Mouse (Mus musculus) thymus, postnatal 10 days (tissue): Measurements from ENCODE around the gene Elmod3.

Experiments used
- DNase-seq, 2 experiments: peaks; one replicate each; pipeline ENCODE4 v3.0.0; 2021; ENCODE audit warnings: low spot score in 2 of 2

Gene Elmod3

DNA sequence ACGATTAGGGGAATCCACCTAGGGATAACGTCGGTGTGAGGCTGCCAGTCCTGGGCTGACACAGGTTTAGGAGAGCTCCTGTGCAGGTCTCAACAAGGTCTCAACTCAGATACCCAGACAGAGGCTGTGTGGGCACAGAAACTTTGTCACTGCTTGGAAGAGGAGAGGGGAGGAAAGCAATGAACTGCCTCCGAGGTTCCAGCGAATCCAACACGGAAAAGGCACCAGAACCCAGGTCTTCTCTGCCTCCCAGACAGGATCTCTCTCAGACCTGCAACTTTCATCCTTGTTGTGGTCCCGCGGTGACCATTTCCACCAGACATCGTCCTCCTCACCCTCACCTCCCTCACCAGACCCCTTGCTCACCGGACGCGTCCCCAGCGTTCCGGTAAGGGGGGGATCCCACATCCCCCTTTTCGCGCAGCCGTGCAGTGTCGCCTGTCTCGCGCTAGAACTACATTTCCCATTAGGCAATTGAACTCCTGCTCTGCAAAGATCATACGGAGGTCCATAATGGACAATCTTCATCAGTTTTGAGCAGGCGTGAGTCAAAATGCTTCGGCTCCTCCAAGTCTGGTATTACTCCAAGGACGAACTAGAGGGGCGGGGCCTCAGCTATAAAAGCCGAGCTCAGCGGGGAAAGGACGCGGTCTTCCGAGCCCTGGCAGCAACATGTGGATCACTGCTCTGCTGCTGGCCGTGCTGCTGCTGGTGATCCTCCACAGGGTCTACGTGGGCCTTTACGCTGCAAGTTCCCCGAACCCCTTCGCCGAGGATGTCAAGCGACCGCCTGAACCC, at the start of gene Elmod3, which contains the start of gene Retsat:
TSS of gene Elmod3 (minus strand) at position 458 of the 798 bp plus-strand sequence.
TSS of gene Retsat (plus strand) at position 520 of the 798 bp plus-strand sequence.
- DNase-seq = peak; percentile 80 to 82

DNA sequence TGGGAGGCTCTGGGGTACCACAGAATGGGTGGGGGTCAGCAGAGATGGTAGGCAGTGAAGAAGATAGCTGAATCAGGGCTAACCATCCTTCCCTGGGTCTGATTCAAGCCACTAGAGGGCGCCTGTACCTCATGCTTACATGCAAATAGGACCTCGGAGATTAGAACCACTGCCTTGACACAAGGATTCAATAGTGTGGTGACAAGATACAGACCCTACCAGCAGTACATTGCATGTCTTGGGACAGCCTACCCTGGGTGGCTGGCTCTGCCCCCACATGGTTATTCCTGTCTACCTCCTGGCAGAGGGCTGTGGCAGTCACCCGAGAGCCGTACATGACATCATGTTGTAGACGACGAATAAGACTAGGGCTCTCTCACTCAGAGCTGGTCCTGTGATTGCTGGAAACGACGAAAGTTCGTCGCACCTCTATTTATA, 49.2 kb upstream of the Elmod3 start:
- peak; percentile 31 to 69 for DNase-seq

DNA sequence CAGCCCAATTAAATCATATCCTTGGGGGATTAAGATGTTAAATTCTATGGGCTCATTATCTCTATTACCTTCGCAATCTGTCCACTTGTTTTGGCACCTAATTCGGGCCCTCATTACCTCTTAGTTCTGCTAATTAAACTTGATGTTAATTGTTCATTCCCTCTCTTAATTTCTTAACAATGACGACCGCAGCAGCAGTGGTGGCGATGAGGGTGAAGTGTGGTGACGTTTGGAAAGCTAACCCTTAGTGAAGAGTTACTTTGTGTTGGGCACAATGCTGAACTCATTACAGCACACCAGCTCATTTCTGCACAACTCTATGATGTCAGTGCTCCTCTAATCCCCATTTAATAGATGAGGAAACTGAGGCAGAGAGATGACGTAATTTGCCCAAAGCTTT, 47.2 kb upstream of the Elmod3 start:
- DNase-seq = no peak

- no peak for DNase-seq
Measured at GRCm38 (mm10) chr6:72644576-72644975, 46.4 kb upstream of the Elmod3 start.

DNA sequence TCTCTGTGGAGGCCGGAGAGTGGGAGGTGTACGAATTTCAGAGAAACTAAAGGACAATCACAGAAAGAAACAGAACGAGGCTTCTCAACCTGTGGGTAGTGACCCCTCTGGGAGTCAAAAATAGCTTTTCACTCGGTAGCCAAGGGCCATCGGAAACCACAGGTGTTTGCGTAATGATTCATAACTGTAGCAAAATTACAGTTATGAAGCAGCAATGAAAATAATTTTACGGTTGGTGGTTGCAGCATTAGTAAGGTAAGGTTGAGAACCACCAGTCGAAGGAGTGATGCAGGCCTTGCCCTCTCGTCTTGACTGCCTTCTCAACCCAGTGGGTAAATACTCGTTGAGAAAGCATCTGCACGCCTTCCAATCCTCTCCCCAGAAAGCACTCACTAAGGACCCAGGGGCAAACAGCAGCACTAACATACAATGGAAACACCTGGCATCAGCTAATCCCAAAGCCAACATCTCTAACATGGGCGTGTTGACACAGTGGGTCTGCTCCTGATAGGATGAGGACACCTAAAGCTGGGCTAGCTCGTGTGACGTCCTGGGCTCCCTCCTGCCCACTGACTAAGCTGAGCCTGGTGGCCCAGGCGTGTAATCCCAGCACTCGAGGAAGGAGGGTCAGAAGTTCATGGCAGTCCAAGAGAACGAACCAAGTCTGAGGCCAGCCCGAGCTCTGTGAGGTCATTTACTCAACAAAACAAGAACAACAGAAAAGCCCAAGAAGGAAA, 43.2 kb upstream of the Elmod3 start:
- no peak for DNase-seq

DNA sequence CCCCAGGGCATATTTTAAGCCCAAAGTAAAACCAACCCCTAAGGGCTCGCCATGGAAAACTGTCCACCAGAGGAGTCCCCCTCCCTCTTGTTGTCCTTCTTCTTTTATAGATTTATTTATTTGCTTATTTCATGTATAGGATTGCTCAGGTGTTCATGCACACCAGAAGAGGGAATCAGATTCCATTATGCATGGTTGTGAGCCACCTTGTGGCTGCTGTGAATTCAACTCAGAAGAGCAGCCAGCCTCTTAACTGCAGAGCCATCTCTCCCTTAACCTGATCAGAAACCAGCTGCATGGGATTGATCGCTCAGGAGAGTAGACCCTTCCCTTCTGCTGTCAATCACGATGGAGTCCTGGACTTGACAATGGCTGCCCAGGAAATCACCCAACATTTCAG, 38.7 kb upstream of the Elmod3 start:
- no peak for DNase-seq

DNA sequence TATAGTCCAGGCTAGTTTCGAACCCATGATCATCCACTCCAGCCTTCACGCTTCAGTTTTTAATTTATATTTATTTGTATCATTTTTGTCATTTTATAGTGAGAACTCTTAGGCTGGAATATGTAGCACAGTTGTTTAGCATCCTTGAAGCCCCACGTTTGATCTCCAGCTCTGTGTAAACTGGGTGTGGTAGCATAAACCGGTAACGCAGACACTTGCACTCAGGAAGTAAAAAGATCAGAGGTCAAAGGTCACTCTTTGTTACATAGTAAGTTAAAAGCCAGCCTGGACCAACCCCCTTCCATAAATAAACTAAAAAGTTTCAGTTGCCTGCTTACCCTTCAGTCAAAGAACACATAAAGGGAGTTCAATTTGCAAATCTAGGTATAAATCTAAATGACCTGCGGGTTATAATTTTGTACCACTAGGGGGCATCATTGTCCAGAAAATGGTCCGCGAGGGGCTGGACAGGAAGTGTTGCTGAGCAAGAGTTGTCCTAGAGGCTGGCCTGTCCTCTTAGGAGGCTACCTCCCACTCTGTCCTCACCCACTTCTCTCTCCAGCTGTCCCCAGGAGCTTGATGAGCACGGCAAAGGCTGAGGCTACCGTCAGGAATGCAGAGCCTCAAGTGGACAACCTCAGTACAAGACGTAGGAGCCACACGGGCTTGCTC, 37.7 kb upstream of the Elmod3 start:
- DNase-seq = peak in 1 of 2 experiments; percentile 47

DNA sequence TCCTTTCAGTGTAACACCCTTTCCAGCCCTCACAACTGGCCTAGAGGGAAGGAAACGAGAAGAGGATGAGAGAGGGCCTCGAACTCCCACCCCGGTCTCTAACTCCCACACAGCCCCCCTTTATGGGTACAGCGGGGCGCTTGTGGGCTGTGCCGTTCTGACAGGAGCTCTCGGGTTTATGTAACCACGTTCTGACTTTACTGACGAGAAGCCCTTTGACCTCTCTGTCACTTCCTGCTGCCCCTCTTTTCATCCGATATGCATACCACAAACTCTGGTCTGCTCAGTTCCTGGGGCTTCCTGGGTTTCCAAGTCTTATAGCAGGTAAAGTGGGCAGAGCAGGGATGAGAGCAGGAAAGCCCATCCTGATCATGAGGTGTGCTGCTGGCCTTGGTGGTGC, 36.1 kb upstream of the Elmod3 start:
- DNase-seq = peak; percentile 29 to 32

GRCm38 (mm10) chr6:72631700-72632099, 33.5 kb upstream of the Elmod3 start:
- DNase-seq = no peak

GRCm38 (mm10) chr6:72630961-72631360, 32.7 kb upstream of the Elmod3 start:
- DNase-seq = no peak

DNA sequence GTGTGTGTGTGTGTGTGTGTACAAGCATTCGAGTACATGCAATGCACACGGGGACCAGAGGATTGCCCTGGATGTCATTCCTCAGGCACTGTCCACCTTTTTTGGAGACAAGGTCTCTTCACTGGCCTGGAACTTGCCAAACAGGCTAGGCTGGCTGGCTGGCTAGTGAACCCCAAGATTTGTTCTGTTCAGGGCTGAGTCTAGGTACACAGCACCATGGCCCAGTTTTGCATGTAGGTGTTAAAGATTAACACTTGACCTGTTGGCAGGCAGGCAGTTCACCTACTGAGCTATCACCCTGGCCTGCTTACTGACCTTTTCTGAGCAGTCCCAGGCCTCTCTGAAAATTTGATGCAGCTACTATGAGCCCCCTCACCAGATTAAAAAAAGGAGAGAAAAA, 32.2 kb upstream of the Elmod3 start:
- DNase-seq = no peak

- no peak for DNase-seq
Measured at GRCm38 (mm10) chr6:72627276-72627675, 29.1 kb upstream of the Elmod3 start.

DNA sequence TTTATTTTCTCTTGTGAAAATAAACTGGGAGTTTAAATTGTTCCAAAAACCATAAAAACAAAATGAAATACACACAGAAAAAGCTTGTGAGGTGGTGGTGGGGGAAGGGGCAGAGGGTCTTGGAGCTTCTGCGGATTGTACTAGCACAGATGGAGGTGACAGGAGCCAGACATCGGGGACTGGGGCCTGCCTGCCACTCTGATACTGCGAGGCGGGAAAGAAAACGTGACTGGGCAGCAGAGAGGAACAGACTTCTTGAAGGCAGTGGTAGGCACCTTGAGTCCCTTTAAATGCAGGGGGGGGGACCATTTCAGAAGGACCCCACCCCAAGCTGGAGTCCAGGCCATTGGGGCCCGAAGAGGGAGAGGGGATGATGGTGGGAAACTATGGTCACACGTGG, 28.2 kb upstream of the Elmod3 start:
- no peak for DNase-seq

DNA sequence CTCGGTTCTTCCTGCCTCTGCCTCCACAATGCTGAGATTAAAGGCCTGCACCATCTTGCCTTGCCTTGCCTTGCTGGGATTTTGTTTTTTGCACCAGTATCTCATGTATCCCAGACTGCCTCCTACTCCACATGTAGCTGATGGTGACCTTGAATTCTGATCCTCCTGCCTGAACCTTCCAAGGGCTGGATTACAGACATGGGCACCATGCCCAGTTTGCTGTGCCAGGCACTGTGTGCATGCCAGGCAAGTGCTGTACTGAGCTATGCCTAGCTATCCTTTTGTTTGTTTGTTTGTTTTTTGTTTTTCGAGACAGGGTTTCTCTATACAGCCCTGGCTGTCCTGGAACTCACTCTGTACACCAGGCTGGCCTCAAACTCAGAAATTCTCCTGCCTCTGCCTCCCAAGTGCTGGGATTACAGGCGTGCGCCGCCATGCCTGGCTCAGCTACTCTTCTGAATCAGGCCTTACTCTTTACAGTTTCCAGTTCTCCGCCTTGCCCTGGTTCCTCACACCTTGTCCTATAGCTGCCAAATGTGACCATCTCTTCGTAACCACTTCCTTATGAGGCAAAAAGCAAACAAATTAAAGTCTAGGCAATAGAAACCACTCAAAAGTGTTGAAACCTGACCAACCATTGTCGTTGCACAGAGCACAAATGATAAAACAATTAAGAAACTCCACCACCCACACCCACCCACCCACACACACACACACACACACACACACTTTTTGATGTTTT, 25.6 kb upstream of the Elmod3 start:
- no peak for DNase-seq

DNA sequence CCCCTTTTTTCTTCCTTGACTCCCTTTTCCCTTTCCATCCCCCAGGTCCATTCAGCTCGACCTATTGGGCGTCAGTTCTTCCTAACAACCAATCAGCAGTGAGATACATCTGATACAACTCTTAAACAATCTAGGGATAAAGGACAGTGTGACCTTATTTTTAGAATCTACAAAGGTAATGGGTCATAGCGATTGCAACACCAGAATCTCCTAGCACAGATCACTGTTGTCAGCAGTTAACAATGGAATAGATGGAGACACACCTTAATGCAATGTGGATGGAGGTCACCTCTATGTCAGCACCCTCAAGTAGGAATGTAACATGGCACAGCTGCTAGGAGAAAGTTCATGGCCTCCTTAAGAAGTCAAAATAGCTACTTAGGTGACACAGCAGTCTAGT, 24.7 kb upstream of the Elmod3 start:
- DNase-seq = no peak

DNA sequence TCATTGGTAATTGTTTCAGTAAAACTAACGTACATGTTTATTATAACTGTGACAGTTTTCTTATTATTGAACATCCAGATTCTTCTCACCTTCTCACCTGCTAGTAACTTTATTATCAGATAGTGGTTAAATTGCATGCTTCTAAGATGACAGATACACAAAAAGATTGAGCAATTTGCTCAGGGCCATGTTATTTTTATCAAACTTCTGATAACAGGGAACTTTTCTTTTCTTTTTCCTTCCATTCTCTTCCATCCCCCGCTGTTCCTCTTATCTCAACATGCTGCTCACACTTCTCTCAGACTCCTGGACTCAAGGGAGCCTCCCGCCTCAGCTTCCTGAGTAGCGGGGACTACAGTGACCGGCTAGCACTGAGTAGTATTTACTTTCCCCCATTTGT, 22.7 kb upstream of the Elmod3 start:
- DNase-seq = no peak

GRCm38 (mm10) chr6:72619734-72620532, 21.7 kb upstream of the Elmod3 start:
- no peak for DNase-seq

DNA sequence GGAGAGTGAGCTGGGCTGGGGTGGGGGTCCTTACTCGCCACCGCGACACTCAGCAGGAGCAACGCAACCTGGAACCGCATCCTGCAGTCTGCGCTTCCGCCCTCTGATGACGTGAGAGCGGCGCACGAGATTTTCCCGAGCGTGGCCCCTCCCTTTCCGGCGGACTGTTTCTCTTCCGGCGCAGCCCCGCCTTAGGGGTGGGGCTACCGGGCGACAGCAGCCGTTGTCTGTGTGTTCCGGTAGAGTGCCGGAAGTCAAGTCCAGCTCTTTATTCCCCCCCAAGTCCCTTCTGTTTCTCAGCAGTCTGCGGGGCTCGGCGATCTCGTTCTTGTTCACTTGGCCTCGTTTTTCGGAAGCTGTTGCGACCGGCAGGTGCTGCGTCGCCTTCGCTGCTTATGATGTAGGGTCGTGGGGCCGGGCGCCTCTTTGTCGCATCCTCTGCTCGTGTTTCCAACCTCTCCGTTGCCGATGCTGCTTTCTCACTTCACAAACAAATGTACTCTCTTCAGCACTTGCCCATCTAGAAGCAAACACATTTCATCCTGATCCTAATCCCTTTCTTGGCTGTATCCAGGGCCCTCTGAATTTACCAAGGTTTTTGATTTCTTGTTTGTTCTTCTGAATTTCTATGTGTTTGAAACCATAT, 18.6 kb upstream of the Elmod3 start, which contains the start of gene Tgoln1:
TSS of gene Tgoln1 (minus strand) at position 358 of the 646 bp plus-strand sequence.
- DNase-seq = peak; percentile 93 to 96

GRCm38 (mm10) chr6:72615561-72616375, 17.6 kb upstream of the Elmod3 start:
- peak; percentile 24 to 26 for DNase-seq
